Mouse (Mus musculus): ENCODE measurements around the gene Glis2. TPM values are rescaled to one million over a fixed set of nuclear protein-coding genes. Genes with fewer than 3 reads are reported as not detected.
A peak's percentile ranks its signal among the peaks of the same experiment; 100 is the strongest.

Gene Glis2
- total and polyA plus RNA-seq, 3 experiments, result 0.59 to 3.3 (median 2.5) TPM

DNA sequence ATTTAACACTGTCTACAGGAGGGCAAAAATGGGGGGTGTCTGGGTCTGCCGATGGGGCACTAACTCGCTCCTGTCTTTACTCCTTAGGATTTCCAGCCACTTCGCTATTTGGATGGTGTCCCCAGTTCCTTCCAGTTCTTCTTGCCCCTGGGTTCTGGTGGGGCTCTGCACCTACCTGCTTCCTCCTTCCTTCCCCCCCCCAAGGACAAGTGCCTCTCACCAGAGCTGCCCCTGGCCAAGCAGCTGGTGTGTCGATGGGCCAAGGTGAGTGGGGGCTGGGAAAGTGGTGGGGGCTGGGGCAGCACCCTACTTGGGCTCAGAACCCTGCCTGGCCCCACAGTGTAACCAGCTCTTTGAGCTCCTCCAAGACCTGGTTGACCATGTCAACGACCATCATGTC is 16.7 kb downstream of the Glis2 start:
- Histone ChIP-seq H3K27me3 (replicated peaks) (no peaks in the 10 kb centered on the region), H3K27ac (ENCODE audit: insufficient read depth, low read depth) (no peak overlapping the region), H3K79me2 (replicated peaks; ENCODE audit: control insufficient read depth, extremely low read depth, insufficient read depth, poor library complexity, severe bottlenecking) (no peaks in the 10 kb centered on the region), H3K4me3 (replicated peaks in 1 of 3; ENCODE audit: low read depth in 2 of 3, low read length in 2 of 3, poor library complexity in 1 of 3) (no peak overlapping the region), H3K9ac (ENCODE audit: insufficient read depth, low read depth) (no peak overlapping the region), H3K9me3 (replicated peaks; ENCODE audit: low read length) (no peaks in the 10 kb centered on the region), H3K4me1 (ENCODE audit: control insufficient read depth in 1 of 2, insufficient read depth in 2 of 2) (peaks cover 5 to 7% of the 10 kb centered on the region in 2 experiments; a peak in 3 of 4 replicates), H3K36me3 (replicated peaks in 1 of 2; ENCODE audit: control insufficient read depth in 1 of 2, insufficient read depth in 1 of 2, low read length in 1 of 2) (peaks cover 39 to 55% of the 10 kb centered on the region in 2 experiments), H3K4me2 (ENCODE audit: insufficient read depth, low read depth, poor library complexity, severe bottlenecking) (no peak overlapping the region)
- DNase-seq (ENCODE audit: extremely low read depth), result no peak
- dilution Hi-C loops (cut with MboI; ENCODE audit: extremely low pct_ligation_motif_present, extremely low pct_unique_long_range_greater_than_20kb, low sequenced_read_pairs), result no loop called here
- in situ Hi-C loops (cut with MboI; ENCODE audit: low pct_ligation_motif_present, low pct_unique_long_range_greater_than_20kb, low sequenced_read_pairs), result loop anchor here (5.0 kb wide), 3 partner anchors 44 to 304 kb away; no protein-coding TSS in a partner anchor
- TF ChIP-seq JUN (IDR thresholded peaks at IDR 0.05; ENCODE audit: insufficient read depth, low read depth, low read length), result no peak

DNA sequence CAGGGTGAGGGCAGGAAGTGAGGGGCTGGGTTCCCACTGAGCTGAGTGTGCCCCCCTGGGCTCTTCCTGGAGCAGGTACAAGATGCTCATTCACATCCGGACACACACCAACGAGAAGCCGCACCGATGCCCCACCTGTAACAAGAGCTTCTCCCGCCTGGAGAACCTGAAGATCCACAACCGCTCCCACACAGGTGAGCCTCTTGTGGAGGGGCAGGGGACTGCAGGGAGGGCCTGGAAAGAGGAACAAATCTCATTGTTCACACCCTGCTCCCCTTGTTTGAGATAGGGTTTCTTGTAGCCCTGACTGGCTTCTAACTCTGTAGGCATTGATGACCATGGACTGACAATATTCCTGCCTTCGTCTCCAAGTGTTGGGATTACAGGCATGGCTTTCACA is 17.2 kb downstream of the Glis2 start:
- TF ChIP-seq POLR2A (IDR thresholded peaks at IDR 0.05; ENCODE audit: low read depth, low read length) (no peak), CTCF (conservative IDR thresholded peaks at IDR 0.05 in 1 of 2, IDR thresholded peaks at IDR 0.05 in 1 of 2; ENCODE audit: low read depth in 2 of 2, low read length in 2 of 2) (peak; percentile 20 to 21; a peak in 1 of 4 replicates), MYC (IDR thresholded peaks at IDR 0.05; ENCODE audit: low read depth, low read length) (no peak), SIN3A (IDR thresholded peaks at IDR 0.05; ENCODE audit: low read length) (no peak), ZKSCAN1 (IDR thresholded peaks at IDR 0.05; ENCODE audit: borderline replicate concordance, low read depth, low read length) (no peak)

DNA sequence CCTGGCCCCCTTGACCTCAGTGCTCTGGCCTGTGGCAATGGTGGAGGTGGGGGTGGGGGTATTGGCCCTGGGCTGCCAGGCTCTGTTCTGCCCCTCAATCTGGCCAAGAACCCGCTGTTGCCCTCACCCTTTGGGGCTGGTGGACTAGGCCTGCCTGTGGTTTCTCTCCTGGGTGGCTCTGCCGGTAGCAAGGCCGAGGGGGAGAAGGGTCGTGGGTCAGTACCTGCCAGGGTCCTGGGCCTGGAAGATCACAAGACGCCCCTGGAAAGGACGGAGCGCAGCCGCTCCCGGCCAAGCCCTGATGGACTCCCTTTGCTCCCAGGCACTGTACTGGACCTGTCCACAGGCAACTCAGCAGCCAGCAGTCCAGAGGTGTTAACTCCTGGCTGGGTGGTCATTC is 19.2 kb downstream of the Glis2 start:
- Histone ChIP-seq H3K9me3 (replicated peaks; ENCODE audit: low read length) (no peaks in the 10 kb centered on the region), H3K79me2 (replicated peaks; ENCODE audit: control insufficient read depth, extremely low read depth, insufficient read depth, poor library complexity, severe bottlenecking) (peaks cover 6% of the 10 kb centered on the region), H3K27ac (ENCODE audit: insufficient read depth, low read depth) (no peak overlapping the region), H3K4me2 (ENCODE audit: insufficient read depth, low read depth, poor library complexity, severe bottlenecking) (no peak overlapping the region), H3K9ac (ENCODE audit: insufficient read depth, low read depth) (no peak overlapping the region), H3K27me3 (replicated peaks) (no peaks in the 10 kb centered on the region), H3K4me3 (replicated peaks in 1 of 3; ENCODE audit: low read depth in 2 of 3, low read length in 2 of 3, poor library complexity in 1 of 3) (no peak overlapping the region), H3K4me1 (ENCODE audit: control insufficient read depth in 1 of 2, insufficient read depth in 2 of 2) (0 out of 4 replicates have a peak, but pooled peaks cover 0 to 5% of the 10 kb centered on the region in 2 experiments), H3K36me3 (replicated peaks in 1 of 2; ENCODE audit: control insufficient read depth in 1 of 2, insufficient read depth in 1 of 2, low read length in 1 of 2) (peaks cover 55 to 78% of the 10 kb centered on the region in 2 experiments)
- dilution Hi-C loops (cut with MboI; ENCODE audit: extremely low pct_ligation_motif_present, extremely low pct_unique_long_range_greater_than_20kb, low sequenced_read_pairs), result no loop called here
- DNase-seq (ENCODE audit: extremely low read depth), result no peak
- in situ Hi-C loops (cut with MboI; ENCODE audit: low pct_ligation_motif_present, low pct_unique_long_range_greater_than_20kb, low sequenced_read_pairs), result loop anchor here (5.0 kb wide), 3 partner anchors 46 to 306 kb away; no protein-coding TSS in a partner anchor
- no peak for TF ChIP-seq EP300 (IDR thresholded peaks at IDR 0.05; ENCODE audit: low read length)
- TF ChIP-seq RCOR1 (conservative IDR thresholded peaks at IDR 0.05; ENCODE audit: low read depth, low read length), result no peak
- no peak for TF ChIP-seq PAX5 (IDR thresholded peaks at IDR 0.05; ENCODE audit: low read length)
- TF ChIP-seq CHD2 (IDR thresholded peaks at IDR 0.05; ENCODE audit: low read length), result no peak

More for the DNA sequence above, 17.2 kb downstream of the Glis2 start:
- Histone ChIP-seq H3K36me3 (replicated peaks in 1 of 2; ENCODE audit: control insufficient read depth in 1 of 2, insufficient read depth in 1 of 2, low read length in 1 of 2) (peaks cover 42 to 60% of the 10 kb centered on the region in 2 experiments), H3K79me2 (replicated peaks; ENCODE audit: control insufficient read depth, extremely low read depth, insufficient read depth, poor library complexity, severe bottlenecking) (no peaks in the 10 kb centered on the region), H3K9me3 (replicated peaks; ENCODE audit: low read length) (no peaks in the 10 kb centered on the region), H3K9ac (ENCODE audit: insufficient read depth, low read depth) (no peak overlapping the region), H3K4me3 (replicated peaks in 1 of 3; ENCODE audit: low read depth in 2 of 3, low read length in 2 of 3, poor library complexity in 1 of 3) (no peak overlapping the region), H3K27ac (ENCODE audit: insufficient read depth, low read depth) (no peak overlapping the region), H3K4me2 (ENCODE audit: insufficient read depth, low read depth, poor library complexity, severe bottlenecking) (no peak overlapping the region), H3K4me1 (ENCODE audit: control insufficient read depth in 1 of 2, insufficient read depth in 2 of 2) (peaks cover 4 to 5% of the 10 kb centered on the region in 2 experiments; a peak in 3 of 4 replicates), H3K27me3 (replicated peaks) (no peaks in the 10 kb centered on the region)
- dilution Hi-C loops (cut with MboI; ENCODE audit: extremely low pct_ligation_motif_present, extremely low pct_unique_long_range_greater_than_20kb, low sequenced_read_pairs), result no loop called here
- no peak for DNase-seq (ENCODE audit: extremely low read depth)
- in situ Hi-C loops (cut with MboI; ENCODE audit: low pct_ligation_motif_present, low pct_unique_long_range_greater_than_20kb, low sequenced_read_pairs), result loop anchor here (5.0 kb wide), 3 partner anchors 44 to 304 kb away; no protein-coding TSS in a partner anchor

All from CH12.LX (cell line).